Mouse (Mus musculus) brown adipose tissue, adult 24 weeks (tissue): Measurements from ENCODE around the gene Hdgfl2. TPM values are rescaled to one million over a fixed set of nuclear protein-coding genes. Genes with fewer than 3 reads are reported as not detected.
A peak's percentile ranks its signal among the peaks of the same experiment; 100 is the strongest.
"Not testable (repeated sequence)": the region's sequence is repeated elsewhere in the genome, so short reads cannot be mapped to it uniquely, and the experiment has no call there.

Source experiments
- H3K27ac ChIP-seq: fragments of 200-500 bp; replicated peaks from 2 replicates; pipeline ENCODE4 v1.5.1; 2012; ENCODE audit warnings: low read depth, mild to moderate bottlenecking, low read length
- H3K4me1 ChIP-seq: fragments of 200-500 bp; 2 replicates; pipeline ENCODE4 v1.6.1; 2012; ENCODE audit warnings: low read length, mixed read lengths; ENCODE audit not compliant: control insufficient read depth, insufficient read depth, insufficient read length
- H3K4me3 ChIP-seq: fragments of 200-500 bp; 2 replicates; pipeline ENCODE4 v1.5.1; 2012; ENCODE audit warnings: low read depth, mild to moderate bottlenecking, low read length, moderate library complexity; ENCODE audit not compliant: insufficient read depth
- polyA plus RNA-seq: library from polyadenylated mRNA; stranded (reverse); fragments of >200 nt; gene quantifications from 2 replicates; pipeline ENCODE4 v1.2.4, GENCODE M21; 2012; ENCODE audit not compliant: missing spikeins, insufficient read depth, insufficient read length

Gene Hdgfl2
- polyA plus RNA-seq, 1 experiment = 17.6 TPM

DNA sequence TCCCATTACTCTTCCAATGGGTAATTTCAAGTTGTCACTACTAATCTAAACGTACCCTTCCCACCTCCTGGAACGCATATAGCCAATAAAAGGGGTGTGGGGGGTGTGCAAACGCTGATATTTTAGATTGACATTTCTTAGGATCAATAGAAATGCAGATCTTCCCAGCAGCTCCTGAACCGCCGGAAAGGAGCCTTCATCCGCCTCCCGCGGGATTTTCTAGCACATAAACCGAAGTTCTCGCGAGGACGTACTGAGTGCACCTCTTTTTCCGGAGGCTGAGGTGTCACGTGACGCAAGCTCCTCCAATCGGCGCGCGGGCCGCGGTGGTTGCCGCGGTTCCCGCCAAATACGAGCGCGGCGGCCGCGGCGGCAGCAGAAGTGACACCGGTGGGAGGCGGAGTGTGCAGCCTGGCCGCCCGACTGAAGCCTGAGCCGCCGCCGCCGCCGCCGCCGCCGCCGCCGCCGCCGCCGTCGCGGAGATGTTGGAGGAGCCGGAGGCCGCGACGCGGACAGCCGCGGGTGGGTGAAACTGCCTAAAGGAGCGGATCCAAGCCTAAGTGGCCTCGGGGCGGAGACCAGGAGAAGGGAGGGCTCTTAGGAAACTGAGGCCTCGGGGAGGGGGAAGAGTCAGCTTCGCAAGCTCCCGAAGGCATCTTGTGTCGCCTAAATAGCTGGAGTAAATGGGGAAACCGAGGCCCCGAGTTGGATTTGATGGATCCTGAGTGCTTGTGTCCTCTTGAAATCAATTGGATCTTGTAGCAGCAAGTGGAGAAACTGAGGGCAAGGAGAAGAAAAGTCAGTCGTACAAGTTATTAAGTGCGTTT lies 39.2 kb upstream of the Hdgfl2 start, which contains the start of gene Chaf1a:
Gene Chaf1a, plus strand, starts transcription at position 410 of the 827 bp plus-strand sequence.
- Histone ChIP-seq H3K4me1 (no peaks in the 10 kb centered on the region; the same call in 1 of the 2 replicates), H3K4me3 (peak within 1 kb of the TSS; percentile 44), H3K27ac (no peak within 1 kb of the TSS)

DNA sequence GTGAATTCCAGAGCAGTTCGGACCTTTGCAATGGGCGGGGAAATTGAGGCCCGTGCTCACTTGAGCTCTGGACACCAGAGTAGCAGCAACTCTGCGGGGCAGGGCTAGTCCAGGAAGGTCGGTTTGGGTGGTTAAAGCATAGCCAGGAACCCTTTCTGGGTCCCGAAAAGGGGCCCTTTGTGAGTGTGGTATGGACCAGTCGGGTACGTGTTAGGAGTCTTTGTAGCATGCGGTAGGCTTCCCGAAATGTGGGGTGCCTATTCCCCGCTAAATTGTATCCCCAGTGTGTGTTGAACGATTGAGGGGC lies 38.6 kb upstream of the Hdgfl2 start:
- Histone ChIP-seq H3K4me3 (peak overlapping the region; percentile 44), H3K27ac (no peak overlapping the region), H3K4me1 (no peaks in the 10 kb centered on the region)

DNA sequence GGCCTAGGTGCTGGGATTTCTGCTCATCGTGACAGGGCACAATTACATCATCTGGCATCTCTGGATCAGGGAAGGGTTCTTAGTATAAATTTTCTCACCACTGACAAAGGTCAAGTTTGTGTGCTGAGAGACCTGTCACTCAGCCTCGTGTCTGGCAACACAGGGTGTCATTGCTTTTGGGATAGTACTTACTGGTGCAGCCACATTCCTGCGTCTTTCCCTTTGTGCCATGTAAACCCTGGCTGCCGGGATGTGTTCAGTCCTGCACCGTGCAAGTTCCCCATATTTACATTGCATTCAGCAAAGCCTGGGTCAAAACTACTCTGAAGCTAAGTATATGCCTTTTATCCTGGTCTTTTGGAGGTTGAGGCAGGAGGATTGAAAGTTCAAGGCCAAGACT lies 28.1 kb upstream of the Hdgfl2 start:
- Histone ChIP-seq H3K4me3 (no peak overlapping the region), H3K4me1 (no peaks in the 10 kb centered on the region), H3K27ac (no peak overlapping the region)

DNA sequence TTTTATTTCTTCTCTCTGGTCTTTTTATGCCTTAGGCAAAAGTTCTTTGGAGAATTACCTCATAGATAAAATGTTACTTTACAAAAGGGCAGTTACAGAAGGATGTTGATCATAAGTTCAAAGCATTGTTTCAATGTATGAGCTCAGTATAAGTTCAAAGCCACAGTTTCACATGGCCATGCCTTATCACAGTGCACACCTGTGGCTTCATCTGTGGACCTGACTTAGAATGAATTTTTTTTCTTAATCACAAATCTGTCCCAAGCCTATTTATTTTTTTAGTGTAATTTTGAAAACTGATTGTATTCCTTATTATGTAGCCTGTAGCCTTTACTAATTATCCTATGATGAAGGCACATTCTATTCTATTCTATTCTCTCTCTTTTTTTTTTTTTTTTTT lies 24.5 kb upstream of the Hdgfl2 start:
- Histone ChIP-seq H3K27ac (no peak overlapping the region), H3K4me1 (no peaks in the 10 kb centered on the region)

DNA sequence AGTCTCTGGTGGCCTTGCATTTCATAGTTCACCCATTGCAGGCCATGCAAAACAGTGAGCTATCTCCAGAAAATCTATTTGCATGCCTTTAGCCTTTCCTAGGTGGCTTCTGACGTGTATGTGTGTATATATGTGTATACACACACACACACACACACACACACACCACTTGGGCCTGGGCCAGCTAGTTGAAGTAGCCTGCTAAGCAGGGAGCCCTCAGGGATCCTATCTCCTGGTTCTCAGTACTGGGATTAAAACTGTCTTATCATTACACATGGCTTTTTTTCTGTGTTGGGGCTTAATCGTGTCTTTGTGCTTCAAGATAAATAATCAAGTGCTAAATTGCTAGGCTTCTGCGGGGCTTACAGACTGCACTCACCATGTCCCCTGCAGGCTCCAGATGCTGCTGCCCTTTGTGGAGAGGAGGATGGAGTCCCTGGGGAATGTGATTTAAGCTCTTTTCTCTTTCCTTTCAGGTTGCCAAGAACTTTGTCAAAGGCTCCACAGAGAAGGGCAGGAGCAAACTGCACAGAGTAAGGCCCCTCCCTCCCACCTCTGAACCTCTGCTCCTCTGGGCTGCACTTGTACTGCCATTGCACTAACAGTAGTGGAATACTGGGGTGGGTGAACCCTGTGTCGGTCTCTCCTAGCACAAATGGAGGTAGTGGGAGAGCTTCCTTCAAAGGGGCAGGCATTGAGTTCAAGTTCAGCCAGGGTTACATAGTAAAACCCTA lies 23.3 kb upstream of the Hdgfl2 start:
- Histone ChIP-seq H3K4me1 (no peaks in the 10 kb centered on the region), H3K4me3 (no peak overlapping the region), H3K27ac (no peak overlapping the region)

More for the DNA sequence above, 24.5 kb upstream of the Hdgfl2 start:
- no peak overlapping the region for H3K4me3 ChIP-seq

DNA sequence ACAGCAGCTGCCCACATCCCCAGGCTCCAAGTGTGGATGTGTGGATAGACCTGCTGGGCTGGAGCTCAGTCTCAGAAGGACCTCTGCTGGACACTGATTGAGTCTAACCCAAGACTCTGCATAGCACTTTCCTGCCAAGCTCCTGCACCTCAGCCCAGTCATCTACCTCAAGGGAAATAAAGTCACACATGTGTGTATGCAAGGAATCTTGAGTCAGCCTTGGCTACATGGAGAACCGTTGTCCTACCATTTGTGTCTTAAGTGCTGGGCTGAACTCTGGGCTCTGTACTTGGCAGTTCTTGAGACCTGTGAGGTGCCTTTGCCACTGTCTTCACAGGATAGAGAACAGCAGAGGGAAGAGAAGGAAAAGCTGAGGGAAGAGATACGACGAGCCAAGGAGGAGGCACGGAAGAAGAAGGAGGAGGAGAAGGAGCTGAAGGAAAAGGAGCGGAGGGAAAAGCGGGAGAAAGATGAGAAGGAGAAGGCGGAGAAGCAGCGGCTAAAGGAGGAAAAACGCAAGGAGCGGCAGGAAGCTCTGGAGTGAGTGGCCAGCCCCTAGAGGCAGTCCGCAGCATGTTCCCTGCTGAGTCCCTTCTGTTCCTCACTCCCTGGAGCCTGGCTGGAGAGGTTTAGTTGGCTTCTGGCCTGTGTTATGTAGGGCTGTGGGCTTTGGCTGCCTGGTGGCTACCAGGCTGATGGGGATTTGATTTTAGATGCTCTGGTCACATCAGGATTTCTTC lies 21.9 kb upstream of the Hdgfl2 start:
- H3K4me1 ChIP-seq = no peaks in the 10 kb centered on the region
- peak overlapping the region; percentile 56 for H3K27ac ChIP-seq
- 0 out of 2 replicates have a peak overlapping the region, but pooled peaks have one; percentile 3 for H3K4me3 ChIP-seq

DNA sequence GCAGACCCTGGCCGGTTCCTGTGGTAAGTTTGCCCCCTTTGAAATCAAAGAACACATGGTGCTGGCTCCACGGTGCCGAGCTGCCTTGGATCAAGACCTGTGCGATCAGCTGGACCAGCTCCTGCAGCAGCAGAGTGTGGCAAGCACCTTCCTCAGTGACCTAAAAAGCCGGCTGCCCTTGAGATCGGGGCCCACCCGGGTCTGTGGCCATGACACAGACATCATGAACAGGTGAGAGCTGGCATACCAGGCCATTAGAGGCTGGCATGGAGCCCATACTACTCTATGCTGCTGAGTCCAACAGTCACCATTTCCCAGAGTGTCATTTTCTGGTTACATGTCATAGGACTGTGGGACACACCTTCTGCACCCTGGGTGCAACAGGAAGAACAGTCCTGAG lies 17.4 kb upstream of the Hdgfl2 start:
- Histone ChIP-seq H3K4me1 (no peaks in the 10 kb centered on the region), H3K4me3 (no peak overlapping the region), H3K27ac (no peak overlapping the region)

DNA sequence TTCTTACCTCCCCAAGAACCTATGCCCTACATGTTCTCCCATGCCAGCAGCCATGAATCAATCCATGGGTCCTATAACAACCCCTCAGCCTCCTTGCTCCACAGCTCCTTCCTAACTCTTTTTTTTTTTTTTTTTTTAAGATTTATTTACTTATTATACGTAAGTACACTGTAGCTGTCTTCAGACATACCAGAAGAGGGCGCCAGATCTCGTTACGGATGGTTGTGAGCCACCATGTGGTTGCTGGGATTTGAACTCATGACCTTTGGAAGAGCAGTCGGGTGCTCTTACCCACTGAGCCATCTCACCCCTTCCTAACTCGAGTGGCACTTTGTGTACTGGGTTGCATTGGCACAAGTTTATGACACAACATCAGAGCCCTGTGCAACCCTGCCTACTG lies 13.7 kb upstream of the Hdgfl2 start:
- not testable (repeated sequence) for H3K4me1 ChIP-seq, H3K27ac ChIP-seq, H3K4me3 ChIP-seq

DNA sequence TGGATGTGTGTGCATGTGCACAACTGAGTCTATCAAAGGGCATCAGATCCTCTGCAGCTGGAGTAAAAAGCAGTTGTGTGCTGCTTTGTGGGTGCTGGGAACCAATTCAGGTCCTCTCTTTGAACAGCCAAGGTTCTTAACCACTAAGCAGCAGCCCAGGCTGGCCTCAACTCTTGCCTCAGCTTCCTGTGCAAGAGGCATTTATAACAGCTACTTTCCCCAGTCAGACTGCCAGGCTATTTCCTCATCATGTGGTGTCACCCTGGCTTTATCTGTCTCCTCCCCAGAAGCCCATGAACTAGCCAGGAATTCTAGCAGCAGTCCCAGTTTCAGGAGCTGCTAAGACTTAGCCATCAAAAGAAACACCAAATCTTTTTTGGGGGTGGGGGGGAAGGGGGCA lies 13.0 kb upstream of the Hdgfl2 start:
- Histone ChIP-seq H3K4me3 (no peak overlapping the region), H3K27ac (no peak overlapping the region), H3K4me1 (no peaks in the 10 kb centered on the region)

DNA sequence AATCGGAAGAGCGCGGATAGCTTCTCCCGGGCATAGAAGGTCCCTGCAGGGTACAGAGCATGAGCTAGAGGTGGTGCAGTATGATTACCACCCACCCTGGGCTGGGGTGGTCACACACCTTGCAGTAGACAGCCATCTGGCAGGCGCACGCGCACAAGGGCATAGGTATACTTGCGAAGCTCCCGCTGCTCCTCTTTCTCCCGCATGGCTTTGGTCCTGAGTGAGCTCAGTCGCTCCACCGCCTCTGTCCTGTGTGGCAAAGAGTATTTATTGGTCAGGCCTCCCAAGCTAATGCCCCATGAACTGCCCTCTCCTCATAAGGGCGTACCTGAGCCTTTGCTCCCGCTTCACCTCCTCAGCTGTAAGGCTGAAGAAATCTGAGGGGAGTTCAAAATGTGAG lies 10.4 kb upstream of the Hdgfl2 start:
- Histone ChIP-seq H3K27ac (no peak overlapping the region), H3K4me1 (peaks cover 3% of the 10 kb centered on the region; the same call in 1 of the 2 replicates), H3K4me3 (no peak overlapping the region)

DNA sequence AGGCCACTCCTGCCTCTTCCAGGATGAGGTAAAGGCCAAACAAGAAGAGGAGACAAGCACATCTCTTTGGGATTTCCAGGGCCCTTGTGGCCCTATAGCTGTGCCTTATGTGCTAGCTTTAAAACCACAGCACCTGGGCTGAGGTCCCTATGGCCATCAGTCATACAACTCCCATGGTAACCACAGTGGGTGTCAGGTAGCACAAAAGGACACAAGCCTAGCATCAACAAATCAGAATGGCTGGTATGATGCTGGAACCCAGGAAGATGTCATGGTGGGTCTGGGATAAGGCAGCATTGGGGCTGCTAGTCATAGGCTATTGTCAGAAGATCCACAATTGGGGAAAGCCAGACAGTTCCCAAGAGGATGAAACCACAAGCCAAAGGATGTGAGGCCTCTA lies 8.3 kb upstream of the Hdgfl2 start:
- H3K4me1 ChIP-seq = peaks cover 3% of the 10 kb centered on the region
- no peak overlapping the region for H3K4me3 ChIP-seq
- no peak overlapping the region for H3K27ac ChIP-seq

DNA sequence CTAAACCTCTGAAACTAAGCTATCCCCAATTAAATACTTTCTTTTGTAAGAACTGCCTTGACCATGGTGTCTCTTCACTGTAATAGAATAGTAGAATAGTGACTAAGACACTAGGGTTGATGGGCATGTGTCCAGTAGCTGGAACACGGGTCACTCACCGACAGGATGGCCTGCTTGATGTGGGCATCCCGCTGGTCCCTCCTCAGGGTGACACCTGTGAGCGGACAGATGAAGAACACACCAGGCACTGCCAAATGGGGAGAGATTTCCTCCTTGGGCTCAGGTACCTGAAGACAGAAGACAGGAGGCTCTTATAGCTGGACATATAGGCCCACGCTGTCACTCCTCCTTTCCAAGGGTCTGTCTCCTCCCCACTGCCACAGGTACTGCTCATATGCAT lies 7.2 kb upstream of the Hdgfl2 start:
- H3K4me3 ChIP-seq = no peak overlapping the region
- H3K4me1 ChIP-seq = peaks cover 3% of the 10 kb centered on the region
- H3K27ac ChIP-seq = no peak overlapping the region

DNA sequence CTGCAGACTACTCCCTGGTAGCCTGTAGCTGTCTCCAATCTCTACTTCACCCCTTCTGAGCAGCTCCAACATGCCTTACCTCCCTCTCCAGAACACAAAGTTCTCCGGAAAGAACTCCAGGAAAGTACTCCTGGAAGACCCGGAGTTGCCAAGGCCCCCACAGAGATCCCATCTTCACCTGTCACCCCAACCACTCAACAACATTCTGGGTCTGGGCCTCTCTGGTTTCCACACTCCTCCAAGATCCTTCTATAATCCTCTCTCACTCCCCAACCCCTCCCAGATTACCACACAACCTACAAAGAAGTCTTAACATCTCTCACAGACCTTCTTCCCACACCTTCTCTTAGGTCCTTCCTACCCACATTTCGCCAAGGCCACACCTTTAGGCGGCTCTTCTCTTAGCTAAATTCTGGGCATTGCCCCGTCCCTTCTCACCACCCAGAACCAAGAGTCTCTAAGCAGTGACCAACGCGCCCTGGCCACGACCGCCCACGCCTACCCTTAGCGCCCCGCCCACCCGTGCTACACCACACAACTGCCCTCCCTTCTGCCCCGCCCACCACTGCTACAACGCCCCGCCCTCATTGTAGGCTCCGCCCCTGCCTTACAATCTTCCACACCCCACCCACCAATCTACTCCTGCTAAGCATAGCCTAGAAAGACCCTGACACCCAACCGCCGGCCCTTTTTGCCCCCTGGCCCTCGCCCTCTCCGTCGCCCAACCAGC lies 5.2 kb upstream of the Hdgfl2 start:
- peak overlapping the region; percentile 89 for H3K27ac ChIP-seq
- H3K4me3 ChIP-seq = peak overlapping the region; percentile 89

DNA sequence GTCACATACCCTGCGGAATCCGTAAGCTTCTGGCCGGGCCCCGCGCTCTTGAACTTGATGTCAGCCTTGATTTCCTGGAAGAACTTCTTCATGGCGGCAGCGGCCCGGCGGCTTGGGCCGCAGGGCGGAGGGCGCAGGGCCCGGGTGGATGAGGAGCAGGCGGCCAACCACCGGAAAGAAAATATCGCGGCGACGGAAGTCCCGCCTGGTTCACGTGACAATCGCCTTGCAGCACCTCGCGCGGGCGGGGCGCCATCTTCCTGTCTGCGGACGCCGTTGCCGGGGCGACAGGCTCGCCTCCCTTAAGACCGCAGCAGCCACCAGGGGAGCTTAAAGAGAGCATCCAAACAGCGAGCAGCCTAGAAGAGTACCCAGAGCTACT lies 4.6 kb upstream of the Hdgfl2 start, which contains the start of gene Ubxn6:
Gene Ubxn6, minus strand, starts transcription at position 202 of the 382 bp plus-strand sequence.
- peak within 1 kb of the TSS; percentile 89 for H3K27ac ChIP-seq
- H3K4me1 ChIP-seq = peaks cover 3% of the 10 kb centered on the region
- peak within 1 kb of the TSS; percentile 89 for H3K4me3 ChIP-seq

More for the DNA sequence above, 5.2 kb upstream of the Hdgfl2 start:
- peaks cover 3% of the 10 kb centered on the region for H3K4me1 ChIP-seq

DNA sequence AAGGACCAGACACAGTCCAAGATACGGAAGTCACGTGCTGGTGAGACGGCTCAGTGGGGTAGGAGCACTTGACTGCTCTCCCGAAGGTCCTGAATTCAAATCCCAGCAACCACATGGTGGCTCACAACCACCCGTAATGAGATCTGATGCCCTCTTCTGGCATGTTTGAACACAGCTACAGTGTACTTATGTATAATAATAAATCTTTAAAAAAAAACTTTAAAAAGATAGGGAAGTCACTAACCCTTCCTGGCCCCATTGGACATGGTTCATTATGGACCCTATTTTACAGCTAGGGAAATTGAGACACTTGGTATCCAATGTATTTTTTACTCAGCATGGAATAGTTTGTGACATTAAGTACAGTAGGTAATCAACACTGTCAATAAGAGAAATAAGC lies 1.9 kb upstream of the Hdgfl2 start:
- Histone ChIP-seq H3K4me1 (peaks cover 10% of the 10 kb centered on the region), H3K27ac (no peak overlapping the region), H3K4me3 (no peak overlapping the region)
